Mouse (Mus musculus): ENCODE results near the gene Nsl1. TPM values are rescaled to one million over a fixed set of nuclear protein-coding genes. Genes with fewer than 3 reads are reported as not detected.

Nsl1 gene
- polyA plus RNA-seq, 1 experiment from 2014 or later: 29.9 TPM

DNA sequence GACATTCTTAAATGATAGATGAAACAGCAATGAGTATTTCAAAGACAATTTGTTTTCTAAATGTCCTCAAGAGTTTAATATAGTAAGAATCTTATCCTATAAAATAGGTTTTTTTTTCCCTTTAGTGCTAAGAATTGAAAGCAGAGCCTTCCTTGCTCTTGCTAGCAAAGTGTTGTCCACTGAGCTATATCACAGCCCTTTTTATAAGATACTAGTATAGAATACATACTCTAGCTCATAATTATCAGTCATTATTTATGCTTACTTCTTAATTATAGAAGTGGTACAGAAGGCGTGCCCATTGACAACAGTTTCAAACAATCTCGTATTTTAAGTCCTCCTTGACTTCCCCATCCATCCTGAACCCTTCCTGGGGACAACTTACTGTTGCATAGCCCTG is 1.7 kb downstream of the Nsl1 start:
- Histone ChIP-seq H3K27me3 (ENCODE audit: control insufficient read depth, insufficient read depth, low read length) (no peaks in the 10 kb centered on the region), H3K4me2 (ENCODE audit: low read depth, low read length, severe bottlenecking) (no peak overlapping the region), H3K4me3 (ENCODE audit: low read depth, low read length) (no peak overlapping the region), H3K9ac (ENCODE audit: low read length) (no peak overlapping the region), H3K9me3 (ENCODE audit: control insufficient read depth, low read length) (no peaks in the 10 kb centered on the region), H3K36me3 (ENCODE audit: control insufficient read depth, insufficient read depth, low read length) (no peaks in the 10 kb centered on the region), H3K4me1 (replicated peaks; ENCODE audit: control insufficient read depth, insufficient read depth, low read length) (peaks cover 3% of the 10 kb centered on the region; the same call in 1 of the 2 replicates), H3K27ac (ENCODE audit: low read depth, low read length) (no peak overlapping the region)
- DNase-seq (ENCODE audit: low spot score) (no peak), ATAC-seq (replicated peaks; ENCODE audit: low FRiP score) (no peak)
- 93% methylated on average over 2 of the region's 2 CpGs for WGBS

- DNase-seq (ENCODE audit: low spot score) (no peak), ATAC-seq (replicated peaks; ENCODE audit: low FRiP score) (no peak)
- peaks cover 3% of the 10 kb centered on the region; the same call in 1 of the 2 replicates for H3K4me1 ChIP-seq (replicated peaks; ENCODE audit: control insufficient read depth, insufficient read depth, low read length)
- no peaks in the 10 kb centered on the region for H3K9me3 ChIP-seq (ENCODE audit: control insufficient read depth, low read length)
- 81% methylated on average over 4 of the region's 4 CpGs for WGBS
- H3K4me2 ChIP-seq (ENCODE audit: low read depth, low read length, severe bottlenecking): no peak overlapping the region
- no peak overlapping the region for H3K4me3 ChIP-seq (ENCODE audit: low read depth, low read length)
- no peak overlapping the region for H3K9ac ChIP-seq (ENCODE audit: low read length)
- H3K27ac ChIP-seq (ENCODE audit: low read depth, low read length): no peak overlapping the region
- H3K27me3 ChIP-seq (ENCODE audit: control insufficient read depth, insufficient read depth, low read length): no peaks in the 10 kb centered on the region
- H3K36me3 ChIP-seq (ENCODE audit: control insufficient read depth, insufficient read depth, low read length): no peaks in the 10 kb centered on the region
Observed at GRCm38 (mm10) chr1:191065188-191065587, 2.4 kb downstream of the Nsl1 start.

GRCm38 (mm10) chr1:191068377-191068776 is 5.6 kb downstream of the Nsl1 start:
- no peaks in the 10 kb centered on the region for H3K9me3 ChIP-seq (ENCODE audit: control insufficient read depth, low read length)
- ATAC-seq (replicated peaks; ENCODE audit: low FRiP score): no peak
- WGBS: 83% methylated on average over 5 of the region's 5 CpGs

GRCm38 (mm10) chr1:191070259-191070658 is 7.4 kb downstream of the Nsl1 start:
- Histone ChIP-seq H3K9ac (ENCODE audit: low read length) (no peak overlapping the region), H3K4me2 (ENCODE audit: low read depth, low read length, severe bottlenecking) (no peak overlapping the region), H3K4me1 (replicated peaks; ENCODE audit: control insufficient read depth, insufficient read depth, low read length) (no peaks in the 10 kb centered on the region), H3K9me3 (ENCODE audit: control insufficient read depth, low read length) (no peaks in the 10 kb centered on the region), H3K4me3 (ENCODE audit: low read depth, low read length) (no peak overlapping the region), H3K36me3 (ENCODE audit: control insufficient read depth, insufficient read depth, low read length) (peaks cover 10% of the 10 kb centered on the region; the same call in 1 of the 2 replicates), H3K27me3 (ENCODE audit: control insufficient read depth, insufficient read depth, low read length) (no peaks in the 10 kb centered on the region), H3K27ac (ENCODE audit: low read depth, low read length) (no peak overlapping the region)
- 85% methylated on average over 4 of the region's 4 CpGs for WGBS
- ATAC-seq (replicated peaks; ENCODE audit: low FRiP score): no peak
- no peak for DNase-seq (ENCODE audit: low spot score)

More at GRCm38 (mm10) chr1:191068377-191068776, 5.6 kb downstream of the Nsl1 start:
- H3K4me3 ChIP-seq (ENCODE audit: low read depth, low read length): no peak overlapping the region
- peaks cover 3% of the 10 kb centered on the region; the same call in 1 of the 2 replicates for H3K4me1 ChIP-seq (replicated peaks; ENCODE audit: control insufficient read depth, insufficient read depth, low read length)
- peaks cover 10% of the 10 kb centered on the region; the same call in 1 of the 2 replicates for H3K36me3 ChIP-seq (ENCODE audit: control insufficient read depth, insufficient read depth, low read length)
- no peak overlapping the region for H3K9ac ChIP-seq (ENCODE audit: low read length)
- DNase-seq (ENCODE audit: low spot score): no peak
- H3K4me2 ChIP-seq (ENCODE audit: low read depth, low read length, severe bottlenecking): no peak overlapping the region
- no peak overlapping the region for H3K27ac ChIP-seq (ENCODE audit: low read depth, low read length)
- H3K27me3 ChIP-seq (ENCODE audit: control insufficient read depth, insufficient read depth, low read length): no peaks in the 10 kb centered on the region

DNA sequence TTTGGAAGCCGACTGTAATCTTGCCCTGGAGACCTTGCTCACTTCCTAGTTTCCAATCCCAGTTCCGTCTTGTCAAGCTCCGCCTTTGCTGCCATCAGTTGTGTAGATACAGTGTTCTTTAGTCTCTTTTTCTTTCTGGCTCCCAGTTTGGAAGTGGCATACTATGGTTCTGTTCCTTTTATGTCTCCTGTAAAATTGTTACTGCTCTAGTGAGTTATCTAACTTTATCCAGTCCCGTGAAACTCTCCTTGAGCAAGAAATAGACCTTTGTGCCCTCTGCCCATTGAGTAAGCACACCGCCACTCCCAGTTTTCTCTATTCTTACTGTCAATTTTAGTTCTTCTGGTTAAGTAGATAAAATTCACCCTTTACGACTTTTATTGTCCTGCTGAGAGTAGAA is 8.8 kb downstream of the Nsl1 start:
- ATAC-seq (replicated peaks; ENCODE audit: low FRiP score) (no peak), DNase-seq (ENCODE audit: low spot score) (no peak)
- no peak overlapping the region for H3K4me3 ChIP-seq (ENCODE audit: low read depth, low read length)
- H3K9ac ChIP-seq (ENCODE audit: low read length): no peak overlapping the region
- no peak overlapping the region for H3K27ac ChIP-seq (ENCODE audit: low read depth, low read length)
- WGBS: 93% methylated on average over 6 of the region's 6 CpGs
- peaks cover 10% of the 10 kb centered on the region; the same call in 1 of the 2 replicates for H3K36me3 ChIP-seq (ENCODE audit: control insufficient read depth, insufficient read depth, low read length)
- H3K27me3 ChIP-seq (ENCODE audit: control insufficient read depth, insufficient read depth, low read length): no peaks in the 10 kb centered on the region
- H3K4me1 ChIP-seq (replicated peaks; ENCODE audit: control insufficient read depth, insufficient read depth, low read length): no peaks in the 10 kb centered on the region
- H3K4me2 ChIP-seq (ENCODE audit: low read depth, low read length, severe bottlenecking): no peak overlapping the region
- no peaks in the 10 kb centered on the region for H3K9me3 ChIP-seq (ENCODE audit: control insufficient read depth, low read length)

GRCm38 (mm10) chr1:191072329-191072913 is 9.6 kb downstream of the Nsl1 start:
- Histone ChIP-seq H3K9ac (ENCODE audit: low read length) (no peak overlapping the region), H3K27ac (ENCODE audit: low read depth, low read length) (no peak overlapping the region), H3K27me3 (ENCODE audit: control insufficient read depth, insufficient read depth, low read length) (no peaks in the 10 kb centered on the region), H3K4me2 (ENCODE audit: low read depth, low read length, severe bottlenecking) (no peak overlapping the region), H3K9me3 (ENCODE audit: control insufficient read depth, low read length) (no peaks in the 10 kb centered on the region), H3K4me3 (ENCODE audit: low read depth, low read length) (no peak overlapping the region), H3K4me1 (replicated peaks; ENCODE audit: control insufficient read depth, insufficient read depth, low read length) (no peaks in the 10 kb centered on the region), H3K36me3 (ENCODE audit: control insufficient read depth, insufficient read depth, low read length) (peaks cover 10% of the 10 kb centered on the region; the same call in 1 of the 2 replicates)
- WGBS: 94% methylated on average over 16 of the region's 16 CpGs
- DNase-seq (ENCODE audit: low spot score) (no peak), ATAC-seq (replicated peaks; ENCODE audit: low FRiP score) (no peak)

DNA sequence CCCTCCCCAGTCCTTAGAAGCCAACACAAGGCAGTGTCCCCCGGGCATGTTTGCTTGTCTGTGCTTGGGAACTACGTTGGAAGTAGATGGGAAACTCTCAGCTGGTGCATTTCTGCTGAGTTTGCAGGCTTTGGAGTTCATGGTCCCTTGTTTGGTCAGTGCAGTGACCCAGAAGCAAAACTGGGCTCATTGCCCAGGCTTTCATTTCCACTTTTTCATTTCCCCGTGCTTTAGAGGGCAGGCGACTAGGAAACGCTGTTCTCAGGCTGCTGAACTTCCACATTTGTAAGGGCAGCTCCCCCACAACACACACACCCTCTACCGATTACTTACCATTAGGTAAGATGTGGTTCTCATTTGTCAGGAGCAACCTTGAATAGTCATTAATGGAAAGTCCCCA is 10.2 kb downstream of the Nsl1 start:
- Histone ChIP-seq H3K9me3 (ENCODE audit: control insufficient read depth, low read length) (no peaks in the 10 kb centered on the region), H3K27ac (ENCODE audit: low read depth, low read length) (no peak overlapping the region), H3K4me1 (replicated peaks; ENCODE audit: control insufficient read depth, insufficient read depth, low read length) (no peaks in the 10 kb centered on the region), H3K4me3 (ENCODE audit: low read depth, low read length) (no peak overlapping the region), H3K4me2 (ENCODE audit: low read depth, low read length, severe bottlenecking) (no peak overlapping the region), H3K36me3 (ENCODE audit: control insufficient read depth, insufficient read depth, low read length) (peaks cover 10% of the 10 kb centered on the region; the same call in 1 of the 2 replicates), H3K9ac (ENCODE audit: low read length) (no peak overlapping the region), H3K27me3 (ENCODE audit: control insufficient read depth, insufficient read depth, low read length) (no peaks in the 10 kb centered on the region)
- 84% methylated on average over 6 of the region's 6 CpGs for WGBS
- DNase-seq (ENCODE audit: low spot score) (no peak), ATAC-seq (replicated peaks; ENCODE audit: low FRiP score) (no peak)

DNA sequence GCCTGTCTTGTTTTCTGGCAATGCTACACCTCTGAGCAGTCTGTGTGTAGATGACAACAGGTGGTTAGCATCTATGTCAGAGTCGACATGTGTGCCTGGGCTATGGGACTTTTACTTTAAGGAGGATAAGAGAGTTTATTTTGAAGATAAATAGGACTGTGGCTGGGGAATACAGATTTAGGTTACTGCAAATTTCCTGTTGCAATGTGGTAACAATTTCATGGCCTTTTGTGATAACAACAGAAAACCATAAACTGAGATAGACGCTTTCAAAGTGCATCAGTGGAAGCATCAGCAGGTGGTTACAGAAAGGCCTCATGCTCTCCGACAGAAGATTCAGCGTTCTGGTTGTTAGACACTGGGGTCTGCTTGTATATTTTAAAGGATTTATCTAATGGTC is 10.7 kb downstream of the Nsl1 start:
- H3K27me3 ChIP-seq (ENCODE audit: control insufficient read depth, insufficient read depth, low read length): no peaks in the 10 kb centered on the region
- H3K4me3 ChIP-seq (ENCODE audit: low read depth, low read length): no peak overlapping the region
- no peak overlapping the region for H3K27ac ChIP-seq (ENCODE audit: low read depth, low read length)
- DNase-seq (ENCODE audit: low spot score) (no peak), ATAC-seq (replicated peaks; ENCODE audit: low FRiP score) (no peak)
- H3K4me2 ChIP-seq (ENCODE audit: low read depth, low read length, severe bottlenecking): no peak overlapping the region
- no peaks in the 10 kb centered on the region for H3K9me3 ChIP-seq (ENCODE audit: control insufficient read depth, low read length)
- H3K9ac ChIP-seq (ENCODE audit: low read length): no peak overlapping the region
- peaks cover 10% of the 10 kb centered on the region; the same call in 1 of the 2 replicates for H3K36me3 ChIP-seq (ENCODE audit: control insufficient read depth, insufficient read depth, low read length)
- 92% methylated on average over 4 of the region's 4 CpGs for WGBS
- H3K4me1 ChIP-seq (replicated peaks; ENCODE audit: control insufficient read depth, insufficient read depth, low read length): no peaks in the 10 kb centered on the region

Measured in forebrain, embryonic 11.5 days (tissue).